Mouse (Mus musculus) lung, embryonic 16.5 days (tissue): ENCODE measurements around the gene Slc35a3. TPM values are rescaled to one million over a fixed set of nuclear protein-coding genes. Genes with fewer than 3 reads are reported as not detected.

Source experiments
- ATAC-seq: fragments of 200-750 bp; cut with Nextera tagmentation; 2 replicates; pipeline ENCODE4 v1.8.0; 2017; ENCODE audit warnings: low read depth, mild to moderate bottlenecking, moderate library complexity
- H3K27ac ChIP-seq: fragments of 300-500 bp; sonication (generic); 2 replicates; pipeline ENCODE4 v1.5.1; 2014; ENCODE audit warnings: mild to moderate bottlenecking, control low read depth, low read length
- H3K27me3 ChIP-seq: fragments of 300-500 bp; sonication (generic); 2 replicates; pipeline ENCODE4 v1.6.1; 2014; ENCODE audit warnings: low read depth, low read length, mixed read lengths; ENCODE audit not compliant: control insufficient read depth, insufficient read depth
- H3K36me3 ChIP-seq: fragments of 300-500 bp; sonication (generic); 2 replicates; pipeline ENCODE4 v1.6.1; 2014; ENCODE audit warnings: low read length; ENCODE audit not compliant: control insufficient read depth, insufficient read depth
- H3K4me1 ChIP-seq: fragments of 300-500 bp; sonication (generic); replicated peaks from 2 replicates; pipeline ENCODE4 v1.6.1; 2014; ENCODE audit warnings: low read length, mixed read lengths; ENCODE audit not compliant: control insufficient read depth, insufficient read depth
- H3K4me2 ChIP-seq: fragments of 300-500 bp; sonication (generic); 2 replicates; pipeline ENCODE4 v1.6.1; 2014; ENCODE audit warnings: low read depth, low read length, control low read depth
- H3K4me3 ChIP-seq: fragments of 300-500 bp; sonication (generic); 2 replicates; pipeline ENCODE4 v1.5.1; 2014; ENCODE audit warnings: mild to moderate bottlenecking, low read length, control low read depth
- H3K9ac ChIP-seq: fragments of 300-500 bp; sonication (generic); 2 replicates; pipeline ENCODE4 v1.6.1; 2014; ENCODE audit warnings: low read length, control low read depth
- H3K9me3 ChIP-seq: fragments of 300-500 bp; sonication (generic); 2 replicates; pipeline ENCODE4 v1.6.1; 2016; ENCODE audit warnings: low read length; ENCODE audit not compliant: control insufficient read depth
- WGBS: fragments of 180-500 bp; shearing (Covaris S2); extraction: QIAGEN DNeasy Blood & Tissue Kit; methylation state at CpG from one replicate; pipeline ENCODE4 v1.1.7; 2014; 5-methylcytosine and 5-hydroxymethylcytosine counted together
- polyA plus RNA-seq: library from polyadenylated mRNA; unstranded; fragments of >200 nt; fragmentation: Nextera tagmentation; extraction: Ambion mirVana; gene quantifications from 2 replicates; pipeline ENCODE4 v1.2.1, GENCODE M21; 2015

Slc35a3 gene
- polyA plus RNA-seq, 1 experiment from 2014 or later: 15.4 TPM

- Histone ChIP-seq H3K27ac (no peak overlapping the region), H3K9ac (no peak overlapping the region), H3K27me3 (no peaks in the 10 kb centered on the region), H3K4me2 (no peak overlapping the region), H3K4me1 (peaks cover 7% of the 10 kb centered on the region; the same call in 1 of the 2 replicates), H3K4me3 (no peak overlapping the region), H3K36me3 (no peaks in the 10 kb centered on the region), H3K9me3 (no peaks in the 10 kb centered on the region)
- WGBS: 40% methylated on average over 9 of the region's 9 CpGs
- no peak for ATAC-seq
Observed at GRCm38 (mm10) chr3:116726807-116727206, 14.2 kb upstream of the Slc35a3 start.

DNA sequence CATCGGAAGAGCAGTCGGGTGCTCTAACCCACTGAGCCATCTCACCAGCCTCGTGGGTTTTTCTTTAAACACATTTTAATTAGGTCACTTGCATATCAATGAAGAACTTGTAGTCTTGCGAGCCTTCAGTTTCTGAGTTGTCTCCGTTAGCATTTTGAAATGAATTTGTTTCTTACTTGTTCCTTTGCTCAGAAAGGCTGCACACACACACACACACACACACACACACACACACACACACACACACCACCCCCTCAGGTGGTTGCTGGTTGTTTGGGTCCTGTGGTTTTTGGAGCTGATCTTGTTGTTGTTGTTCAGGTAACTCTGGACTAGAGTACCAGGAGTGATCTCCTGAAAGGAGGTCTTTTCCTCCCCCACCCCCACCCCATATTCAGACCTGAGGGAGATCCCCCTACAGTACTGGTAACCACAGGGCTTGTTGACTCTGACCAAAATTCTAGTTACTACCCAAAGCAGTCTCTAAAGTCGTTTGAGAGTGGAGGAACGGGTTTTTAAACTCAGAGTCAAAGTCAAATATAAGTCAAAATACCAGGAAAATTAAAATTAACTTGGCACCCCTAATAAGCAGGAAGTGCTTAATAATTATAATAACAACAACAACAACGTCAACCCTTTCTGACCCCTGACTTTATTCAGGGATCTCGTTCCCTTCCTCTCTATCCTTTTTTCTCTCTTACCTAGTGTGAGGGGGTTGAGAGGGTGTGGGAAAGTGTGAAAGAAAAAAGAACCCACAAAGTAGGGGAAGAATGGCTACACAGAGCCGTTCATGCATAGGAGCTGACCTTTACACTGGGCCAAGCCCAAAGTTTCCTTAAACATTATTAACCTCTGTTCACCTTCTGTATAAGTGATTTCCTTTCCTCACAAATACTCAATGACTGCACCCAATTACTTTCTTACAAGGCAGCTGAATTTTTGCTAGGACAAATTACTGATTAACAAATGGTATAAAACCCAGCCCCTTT is 11.2 kb upstream of the Slc35a3 start:
- peaks cover 7% of the 10 kb centered on the region; the same call in 1 of the 2 replicates for H3K4me1 ChIP-seq
- H3K36me3 ChIP-seq: no peaks in the 10 kb centered on the region
- no peaks in the 10 kb centered on the region for H3K27me3 ChIP-seq
- no peak overlapping the region for H3K4me2 ChIP-seq
- H3K4me3 ChIP-seq: no peak overlapping the region
- ATAC-seq: no peak
- WGBS: 52% methylated on average over 10 of the region's 10 CpGs
- H3K9me3 ChIP-seq: no peaks in the 10 kb centered on the region
- H3K27ac ChIP-seq: no peak overlapping the region
- no peak overlapping the region for H3K9ac ChIP-seq

DNA sequence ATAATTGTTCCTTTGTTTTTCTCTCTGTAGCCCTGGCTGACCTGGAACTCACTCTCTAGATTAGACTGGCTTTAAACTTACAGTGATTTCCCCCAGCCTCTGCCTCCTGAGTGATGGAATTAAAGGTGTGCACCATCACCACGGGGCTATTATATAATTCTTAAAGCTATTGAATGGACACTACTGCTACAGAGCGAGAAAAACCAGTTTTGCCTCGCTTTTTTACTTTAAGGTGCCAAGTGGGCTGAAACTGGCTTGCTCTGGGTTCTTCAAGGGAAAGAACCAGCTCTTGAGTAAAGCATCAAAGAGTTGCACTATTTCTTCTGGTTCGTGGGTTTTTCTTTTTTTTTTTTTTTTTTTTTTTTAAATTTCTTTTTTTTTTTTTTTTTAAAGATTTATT is 10.3 kb upstream of the Slc35a3 start:
- no peak overlapping the region for H3K4me2 ChIP-seq
- no peak overlapping the region for H3K27ac ChIP-seq
- no peak overlapping the region for H3K4me3 ChIP-seq
- H3K4me1 ChIP-seq: peaks cover 7% of the 10 kb centered on the region; the same call in 1 of the 2 replicates
- H3K36me3 ChIP-seq: no peaks in the 10 kb centered on the region
- 50% methylated on average over 4 of the region's 4 CpGs for WGBS
- H3K27me3 ChIP-seq: no peaks in the 10 kb centered on the region
- H3K9me3 ChIP-seq: no peaks in the 10 kb centered on the region
- no peak overlapping the region for H3K9ac ChIP-seq
- peak; percentile 80 for ATAC-seq

DNA sequence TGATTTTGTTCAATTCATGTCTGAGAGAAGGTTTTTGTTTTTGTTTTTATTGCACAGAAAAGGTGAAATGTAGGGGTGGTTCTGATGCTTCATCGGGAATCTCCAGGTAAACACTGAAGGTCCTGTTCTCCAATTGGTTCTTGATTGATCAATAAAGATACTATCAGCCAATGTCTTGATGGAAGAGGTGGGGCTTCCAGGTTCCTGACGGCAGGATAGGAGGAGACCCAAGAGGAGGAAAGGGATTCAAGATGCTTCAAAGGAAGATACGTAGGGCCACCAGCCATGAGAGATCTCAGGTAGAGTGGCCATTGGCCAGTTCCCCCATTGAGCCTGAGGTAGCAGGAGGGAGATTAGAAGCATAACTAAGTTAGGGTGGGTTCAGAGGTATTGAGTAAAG is 6.3 kb upstream of the Slc35a3 start:
- Histone ChIP-seq H3K9ac (no peak overlapping the region), H3K4me2 (no peak overlapping the region), H3K36me3 (no peaks in the 10 kb centered on the region), H3K4me3 (no peak overlapping the region), H3K4me1 (peaks cover 3% of the 10 kb centered on the region; the same call in 1 of the 2 replicates), H3K27me3 (no peaks in the 10 kb centered on the region), H3K27ac (no peak overlapping the region), H3K9me3 (no peaks in the 10 kb centered on the region)
- WGBS: 44% methylated on average over 3 of the region's 3 CpGs
- ATAC-seq: no peak

- Histone ChIP-seq H3K4me3 (peak overlapping the region; percentile 97), H3K9ac (peak overlapping the region; percentile 98), H3K4me1 (peaks cover 13% of the 10 kb centered on the region), H3K9me3 (no peaks in the 10 kb centered on the region), H3K27me3 (no peaks in the 10 kb centered on the region), H3K27ac (no peak overlapping the region), H3K4me2 (peak overlapping the region; percentile 82), H3K36me3 (no peaks in the 10 kb centered on the region)
- 20% methylated on average over 5 of the region's 5 CpGs for WGBS
- no peak for ATAC-seq
Observed at GRCm38 (mm10) chr3:116713031-116713430, 400 bp upstream of the Slc35a3 start.

- peak overlapping the region; percentile 98 for H3K9ac ChIP-seq
- peak; percentile 92 for ATAC-seq
- no peaks in the 10 kb centered on the region for H3K9me3 ChIP-seq
- peaks cover 13% of the 10 kb centered on the region for H3K4me1 ChIP-seq
- H3K4me3 ChIP-seq: peak overlapping the region; percentile 97
- H3K36me3 ChIP-seq: peaks cover under 1% of the 10 kb centered on the region; the same call in 1 of the 2 replicates
- H3K27ac ChIP-seq: peak overlapping the region; percentile 82
- H3K4me2 ChIP-seq: peak overlapping the region; percentile 82
- H3K27me3 ChIP-seq: no peaks in the 10 kb centered on the region
- WGBS: under 1% methylated on average over 85 of the region's 85 CpGs
Observed at GRCm38 (mm10) chr3:116711624-116712435, 801 bp downstream of the Slc35a3 start.

DNA sequence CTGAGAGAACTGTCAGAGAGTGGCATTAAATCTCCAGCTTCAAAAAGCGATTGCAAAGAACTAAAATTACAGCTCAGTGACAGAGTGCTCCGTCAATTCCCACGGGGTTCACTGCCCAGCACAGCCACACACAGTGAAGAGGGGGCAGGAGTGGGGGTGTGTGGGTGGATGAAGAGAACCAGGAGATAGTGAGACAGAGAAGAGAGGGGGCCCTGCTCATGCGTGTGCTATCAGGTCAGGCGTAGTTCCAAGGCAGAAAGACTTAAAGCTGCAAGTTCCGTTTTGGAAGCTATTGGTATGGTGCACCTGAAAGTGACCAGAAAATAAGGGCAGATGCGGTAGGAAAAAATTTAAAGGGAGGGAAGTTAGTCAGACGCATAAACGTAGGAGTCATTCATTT is 1.7 kb downstream of the Slc35a3 start:
- peak overlapping the region; percentile 30 for H3K9ac ChIP-seq

DNA sequence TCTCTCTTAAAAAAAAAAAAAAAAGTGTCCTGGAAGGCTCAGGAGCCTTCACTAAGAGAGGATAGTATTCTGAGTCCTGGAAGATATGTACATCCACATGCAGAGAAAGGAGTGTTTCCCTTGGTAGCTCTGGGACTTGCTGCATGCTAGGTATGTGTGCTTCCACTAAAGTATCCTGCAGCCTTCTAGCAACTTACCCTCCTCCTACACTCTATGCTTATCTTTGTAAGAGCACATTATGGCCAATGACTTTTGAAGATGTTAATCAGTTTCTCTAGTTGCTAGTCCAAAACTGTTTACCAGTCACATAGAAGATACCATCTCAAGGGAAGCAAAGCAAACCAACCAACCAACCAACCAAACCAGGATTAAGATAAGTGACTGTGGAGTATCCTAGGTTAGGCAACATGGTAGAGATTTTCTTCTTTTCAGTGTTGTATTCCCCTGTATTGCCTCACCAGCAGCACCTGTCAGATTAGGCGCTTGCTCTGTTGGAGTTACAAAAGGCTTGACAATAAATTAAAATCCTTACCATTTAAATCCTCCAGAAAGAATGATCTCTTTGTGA is 6.9 kb downstream of the Slc35a3 start:
- no peak overlapping the region for H3K4me2 ChIP-seq
- no peaks in the 10 kb centered on the region for H3K9me3 ChIP-seq
- peaks cover under 1% of the 10 kb centered on the region; the same call in 1 of the 2 replicates for H3K4me1 ChIP-seq
- H3K27me3 ChIP-seq: no peaks in the 10 kb centered on the region
- no peak overlapping the region for H3K9ac ChIP-seq
- H3K4me3 ChIP-seq: no peak overlapping the region
- no peak for ATAC-seq
- H3K36me3 ChIP-seq: peaks cover 4% of the 10 kb centered on the region; the same call in 1 of the 2 replicates
- 100% methylated on average over 1 of the region's 1 CpGs for WGBS
- H3K27ac ChIP-seq: no peak overlapping the region

More for the DNA sequence above, 1.7 kb downstream of the Slc35a3 start:
- Histone ChIP-seq H3K9me3 (no peaks in the 10 kb centered on the region), H3K4me2 (peak overlapping the region; percentile 82), H3K36me3 (peaks cover 4% of the 10 kb centered on the region; the same call in 1 of the 2 replicates), H3K4me3 (peak overlapping the region; percentile 97), H3K27me3 (no peaks in the 10 kb centered on the region), H3K4me1 (peaks cover 13% of the 10 kb centered on the region), H3K27ac (no peak overlapping the region)
- no peak for ATAC-seq
- 42% methylated on average over 9 of the region's 9 CpGs for WGBS
